Mouse (Mus musculus) heart, postnatal 4 days (tissue): ENCODE results near the gene Dcst1. TPM values are rescaled to one million over a fixed set of nuclear protein-coding genes. Genes with fewer than 3 reads are reported as not detected.
A peak's percentile ranks its signal among the peaks of the same experiment; 100 is the strongest.

ENCODE experiments used
- DNase-seq: peaks from one replicate; pipeline ENCODE4 v3.0.0; 2021
- total RNA-seq, 2 experiments: library from RNA; stranded (reverse); gene quantifications; 2 replicates each; pipeline ENCODE4 v1.2.3; 2021

Dcst1 gene
- total RNA-seq, 2 experiments from 2014 or later: 0.21 to 0.72 TPM

GRCm38 (mm10) chr3:89361675-89362074 is 3.4 kb downstream of the Dcst1 start, which contains the start of gene Dcst2:
TSS of gene Dcst2 (plus strand) at chr3:89361975.
- no peak for DNase-seq

GRCm38 (mm10) chr3:89360237-89360636 is 4.8 kb downstream of the Dcst1 start:
- no peak for DNase-seq

DNA sequence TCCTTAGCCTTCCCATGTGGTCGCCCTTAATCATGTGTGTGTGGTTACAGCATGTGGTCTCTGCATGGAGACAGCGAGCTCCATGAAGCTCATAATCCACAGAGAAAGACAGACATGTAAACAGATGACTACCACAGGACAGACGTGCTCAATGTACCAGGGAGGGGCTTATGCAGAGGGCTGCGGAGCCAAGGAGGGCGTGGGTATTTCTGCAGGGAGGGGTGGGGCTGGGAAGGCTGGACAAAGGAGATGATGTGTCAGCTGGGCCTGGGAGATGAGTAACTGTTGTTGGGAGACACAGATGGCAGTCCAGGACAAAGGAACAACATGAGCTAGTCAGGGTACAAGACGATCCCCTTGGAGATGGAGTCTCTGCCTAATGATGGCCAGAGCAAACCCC is 5.4 kb downstream of the Dcst1 start:
- DNase-seq: peak; percentile 5

DNA sequence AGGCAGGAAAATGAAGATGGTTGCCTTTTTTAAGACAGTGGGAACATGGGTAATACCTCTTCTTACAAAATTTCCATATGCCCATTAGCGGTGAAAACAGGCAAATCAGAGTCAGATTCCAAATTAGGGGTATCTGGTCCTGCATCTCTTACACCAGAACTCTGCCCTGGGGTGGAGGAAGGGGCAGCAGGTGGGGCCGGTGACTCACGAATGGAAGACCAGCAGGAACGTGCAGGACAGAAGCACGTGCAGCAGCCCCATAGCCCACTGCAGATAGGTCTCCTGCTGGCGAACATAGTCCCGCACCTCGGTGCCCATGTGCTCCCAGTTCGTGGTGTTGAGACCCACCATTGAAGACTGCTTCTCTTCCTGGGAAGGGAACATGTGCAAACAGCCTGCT is 9.0 kb downstream of the Dcst1 start:
- DNase-seq: no peak

- no peak for DNase-seq
Observed at GRCm38 (mm10) chr3:89355512-89355902, 9.5 kb downstream of the Dcst1 start.

DNA sequence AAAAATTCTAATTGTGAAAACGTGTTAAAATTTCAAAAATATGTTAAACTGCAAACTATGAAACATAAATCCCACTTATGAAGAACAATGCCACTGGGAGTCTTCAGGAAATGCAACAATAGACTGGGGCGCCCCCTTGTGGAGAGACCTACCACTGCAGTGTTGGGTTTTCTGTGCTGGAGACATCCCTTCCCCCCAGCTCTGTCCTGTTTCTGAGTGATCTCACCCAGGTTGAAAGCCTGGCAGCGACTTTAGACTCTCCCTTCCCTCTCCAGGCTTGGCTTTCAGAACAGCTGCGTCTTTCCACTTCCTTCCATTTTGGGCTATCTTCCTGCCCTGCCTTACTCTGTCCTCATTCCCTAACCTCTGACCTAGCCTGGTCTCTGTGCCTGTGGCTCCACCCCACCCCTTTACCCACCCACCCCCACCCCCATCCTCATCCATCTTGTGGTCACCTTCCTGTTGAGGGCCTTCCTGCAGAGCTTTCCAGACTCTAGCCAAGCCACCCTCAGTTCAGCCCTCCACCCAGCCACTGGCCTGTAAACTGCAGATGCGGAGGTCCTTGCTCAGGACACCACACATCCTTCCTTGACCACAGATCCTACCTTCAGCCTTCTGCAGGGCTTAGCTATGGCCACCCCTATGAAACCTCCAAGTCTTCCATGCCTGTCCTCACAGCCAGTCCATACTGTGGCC is 10.1 kb downstream of the Dcst1 start:
- DNase-seq: peak; percentile 94

DNA sequence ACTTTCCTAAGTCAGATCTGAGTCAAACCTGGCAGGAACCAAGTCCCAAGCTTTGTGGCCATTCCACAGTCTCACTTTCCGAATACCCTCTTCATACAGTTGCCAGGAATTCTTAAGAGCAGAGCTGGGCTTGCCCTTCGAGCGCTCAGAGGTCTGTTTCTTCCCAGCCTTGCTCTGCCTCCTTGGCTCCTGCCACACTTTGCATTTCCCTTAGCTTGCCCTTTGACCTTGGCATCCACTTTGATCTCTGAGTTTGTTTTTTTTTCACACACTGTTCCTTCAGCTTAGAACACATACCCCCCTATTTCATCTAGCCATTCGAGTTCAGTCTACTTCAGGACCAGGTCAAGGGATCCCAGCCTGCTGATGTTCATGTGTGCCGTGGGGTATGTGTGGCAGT is 13.8 kb downstream of the Dcst1 start:
- no peak for DNase-seq

DNA sequence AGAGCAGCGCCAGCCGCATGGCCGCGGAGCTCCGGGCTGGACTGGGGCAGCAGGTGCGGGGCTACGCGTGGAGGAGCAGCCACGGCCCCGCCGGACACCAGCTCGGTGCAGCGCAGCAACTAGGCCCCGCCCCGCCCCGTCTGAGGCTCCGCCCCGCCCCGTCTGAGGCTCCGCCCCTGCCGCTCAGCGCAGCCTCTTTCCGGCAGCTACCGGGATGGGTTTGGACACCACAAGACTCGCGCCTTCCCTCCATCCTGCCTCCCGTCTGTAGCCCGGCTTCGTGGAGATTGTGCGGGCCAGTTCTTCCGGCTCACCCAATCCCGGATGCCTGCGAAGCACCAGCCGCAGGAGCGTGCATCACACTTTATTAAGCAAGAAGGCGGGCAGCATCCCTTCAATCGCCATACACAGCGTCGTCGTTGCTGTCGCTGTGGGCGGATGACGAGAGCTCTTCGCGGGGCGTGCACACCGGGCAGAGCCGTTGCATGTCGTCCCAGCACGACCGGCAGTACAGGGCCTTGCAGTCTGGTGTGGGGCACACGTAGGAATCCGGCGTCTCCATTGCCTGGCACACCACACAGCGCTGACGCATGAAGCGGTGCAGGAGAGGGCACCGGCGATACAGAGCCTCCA is 15.1 kb downstream of the Dcst1 start, which contains the start of gene Adam15:
Gene Adam15 (minus strand): TSS at position 128 of the 633 bp plus-strand sequence.
- DNase-seq: peak; percentile 94

DNA sequence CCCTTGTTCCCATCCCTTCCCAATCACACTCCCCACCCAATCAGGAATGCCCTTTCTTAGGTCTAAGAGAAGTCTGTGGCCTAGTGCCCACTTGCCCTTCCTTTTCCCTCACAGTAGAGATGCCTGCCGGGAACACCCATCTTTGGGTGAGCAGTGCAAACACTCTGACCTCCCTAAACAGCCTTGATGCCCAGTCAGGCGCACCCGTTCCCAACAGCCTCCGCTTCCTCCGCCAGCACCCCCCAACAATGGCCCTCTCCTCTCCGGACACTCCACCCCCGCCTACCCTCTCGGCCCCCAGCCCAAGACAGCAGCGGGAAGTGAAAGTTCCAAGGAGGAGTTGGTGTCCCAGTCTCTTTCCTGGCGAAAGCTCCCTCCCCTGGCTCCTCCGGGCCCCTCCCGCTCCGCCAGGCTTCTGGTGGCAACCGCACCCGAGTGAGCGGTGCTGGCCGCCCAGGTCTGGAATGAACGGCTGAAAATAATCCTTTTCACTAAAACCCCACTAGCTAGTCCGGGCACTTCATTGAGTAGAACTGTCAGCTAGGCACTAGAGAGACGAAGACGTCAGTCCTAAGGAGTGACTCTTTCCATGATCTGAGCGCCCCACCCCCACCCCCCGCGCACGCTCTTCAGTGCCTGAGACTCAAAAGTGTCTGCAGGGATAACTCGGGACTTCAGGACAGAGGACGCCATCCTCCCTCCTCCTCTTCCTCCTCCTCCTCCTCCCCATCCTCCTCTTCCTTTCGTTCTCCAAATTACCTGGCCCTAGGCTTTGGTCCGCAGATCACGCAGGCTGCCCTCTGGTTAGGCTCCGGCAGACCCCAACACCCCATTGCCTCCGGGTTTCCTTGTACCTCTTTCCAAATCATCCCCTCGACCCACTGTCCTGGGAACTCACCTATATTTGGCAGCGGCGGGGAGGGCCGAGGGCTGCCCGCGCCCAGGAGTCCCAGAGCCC is 15.9 kb downstream of the Dcst1 start:
- peak; percentile 68 for DNase-seq

- DNase-seq: peak; percentile 61
Observed at GRCm38 (mm10) chr3:89347916-89348315, 17.1 kb downstream of the Dcst1 start.

GRCm38 (mm10) chr3:89346815-89347540 is 18.1 kb downstream of the Dcst1 start:
- peak; percentile 19 for DNase-seq

GRCm38 (mm10) chr3:89343279-89343678 is 21.8 kb downstream of the Dcst1 start:
- peak; percentile 15 for DNase-seq

- no peak for DNase-seq
Observed at GRCm38 (mm10) chr3:89341794-89342193, 23.3 kb downstream of the Dcst1 start.

DNA sequence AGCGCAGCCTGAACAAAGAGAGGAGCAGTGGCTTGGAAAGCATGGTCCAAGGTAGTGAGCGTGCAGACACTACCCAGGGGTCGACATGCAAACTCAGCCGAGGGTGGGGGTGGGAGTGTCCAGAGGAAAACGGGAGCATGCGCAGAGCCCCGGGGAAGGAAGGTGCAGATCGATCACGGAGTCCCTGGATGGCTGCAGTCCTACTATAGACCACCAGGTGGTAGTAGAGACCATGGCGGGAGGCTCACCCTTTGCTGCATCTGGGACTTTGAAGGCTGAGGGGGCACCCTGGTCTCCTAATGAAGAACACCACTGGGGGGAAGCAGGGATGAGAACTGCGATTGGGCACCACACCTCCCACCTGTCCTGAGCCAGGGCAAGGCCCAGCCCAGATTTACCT is 24.6 kb downstream of the Dcst1 start:
- DNase-seq: peak; percentile 87

GRCm38 (mm10) chr3:89339416-89339815 is 25.6 kb downstream of the Dcst1 start:
- DNase-seq: peak; percentile 84

- peak; percentile 61 for DNase-seq
Observed at GRCm38 (mm10) chr3:89337721-89338578, 27.1 kb downstream of the Dcst1 start, which contains the start of gene Efna4. TSS of gene Efna4 (minus strand) at chr3:89338028.

- DNase-seq: no peak
Observed at GRCm38 (mm10) chr3:89337062-89337720, 27.9 kb downstream of the Dcst1 start.

- DNase-seq: no peak
Observed at GRCm38 (mm10) chr3:89336529-89336928, 28.5 kb downstream of the Dcst1 start.

- peak; percentile 5 for DNase-seq
Observed at GRCm38 (mm10) chr3:89333053-89333452, 32.0 kb downstream of the Dcst1 start.

DNA sequence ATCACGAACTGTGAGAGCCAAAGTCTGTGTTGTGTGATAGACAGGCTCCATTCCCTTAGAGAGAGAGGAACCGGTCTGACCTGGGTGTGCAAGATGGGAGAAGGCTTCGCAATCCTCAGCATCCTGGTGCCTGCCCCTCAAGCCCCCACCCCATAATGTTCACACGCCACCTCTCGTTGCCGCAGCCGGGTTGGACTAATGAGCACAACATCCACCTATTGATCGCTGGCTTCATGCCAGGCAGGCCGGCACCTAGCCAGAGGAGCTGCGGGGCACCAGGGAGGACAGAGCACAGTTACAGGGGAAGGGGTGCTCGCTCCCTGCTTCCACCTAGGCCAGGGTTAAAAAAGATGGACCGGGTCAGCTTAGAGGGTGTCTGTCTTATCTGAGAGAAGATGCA is 32.6 kb downstream of the Dcst1 start:
- DNase-seq: peak; percentile 17

GRCm38 (mm10) chr3:89332013-89332412 is 33.0 kb downstream of the Dcst1 start:
- DNase-seq: no peak
